Mouse (Mus musculus): ENCODE results near the gene Kcnq5. TPM values are rescaled to one million over a fixed set of nuclear protein-coding genes. Genes with fewer than 3 reads are reported as not detected.
"Not testable (repeated sequence)": the region's sequence is repeated elsewhere in the genome, so short reads cannot be mapped to it uniquely, and the experiment has no call there.

Gene Kcnq5
- total RNA-seq, 2 experiments from 2014 or later, result 1.8 to 3.0 TPM

- DNase-seq (ENCODE audit: low spot score in 2 of 2), result no peak
Observed at GRCm38 (mm10) chr1:21496307-21496706, 465.4 kb downstream of the Kcnq5 start.

GRCm38 (mm10) chr1:21488645-21489044 is 473.1 kb downstream of the Kcnq5 start:
- no peak for DNase-seq (ENCODE audit: low spot score in 2 of 2)

DNA sequence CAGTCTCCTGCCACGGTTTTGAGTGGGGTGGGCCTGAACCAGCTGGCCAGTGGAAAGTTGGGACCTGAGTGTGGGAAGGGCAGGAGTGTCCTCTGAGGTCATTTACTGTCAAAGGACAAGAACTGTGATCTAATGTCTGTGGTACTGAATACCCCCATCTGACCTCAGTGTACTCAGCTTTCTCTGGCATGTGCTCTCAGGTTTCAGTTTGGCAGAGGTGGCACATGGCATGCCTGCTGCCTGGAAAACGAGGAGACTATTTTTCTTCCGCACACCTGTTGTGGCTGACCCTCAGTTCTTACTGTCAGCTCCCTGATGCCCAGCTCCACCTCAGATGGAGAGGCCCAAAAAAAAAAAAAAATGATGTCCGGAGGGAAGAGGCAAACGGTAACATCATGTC is 475.5 kb downstream of the Kcnq5 start:
- DNase-seq (ENCODE audit: low spot score in 2 of 2), result no peak

DNA sequence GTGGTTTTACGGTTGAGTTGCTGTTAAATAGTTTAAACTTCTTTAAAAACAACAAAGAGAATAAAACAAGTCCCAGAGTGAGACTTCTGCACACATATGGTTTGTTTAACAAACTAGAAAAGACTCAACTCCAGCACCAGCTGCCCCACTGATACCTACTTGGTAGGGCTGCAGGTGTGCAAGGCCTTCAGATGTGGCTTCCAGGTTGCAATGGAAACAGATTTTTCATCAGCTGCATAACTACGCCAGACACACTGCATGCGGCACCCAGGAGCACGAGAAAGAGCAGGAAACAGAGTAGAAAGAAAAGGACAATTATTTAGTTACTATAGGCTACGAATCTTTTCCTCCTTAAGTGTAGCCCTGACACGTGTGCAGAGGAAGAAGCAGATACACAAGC is 492.4 kb downstream of the Kcnq5 start:
- no peak for DNase-seq (ENCODE audit: low spot score in 2 of 2)

DNA sequence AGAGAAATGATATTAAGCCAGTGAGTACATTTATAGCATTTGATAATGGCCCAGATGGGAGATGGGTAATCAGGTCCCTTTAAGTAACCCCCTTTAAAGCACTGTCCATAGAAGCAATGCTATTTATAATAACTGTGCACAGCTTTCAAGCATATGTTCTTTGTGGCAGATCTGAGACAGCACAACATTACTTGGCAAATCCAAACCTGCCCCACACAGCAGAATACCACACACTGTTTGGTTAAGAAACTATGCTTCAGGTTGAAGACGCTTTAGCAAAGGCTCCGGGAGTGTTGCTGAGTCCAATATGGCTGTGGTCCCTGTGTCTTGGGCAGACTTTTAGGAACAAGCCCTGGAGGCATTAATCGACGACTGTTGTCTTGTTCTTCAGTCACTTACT is 495.3 kb downstream of the Kcnq5 start:
- no peak for DNase-seq (ENCODE audit: low spot score in 2 of 2)

GRCm38 (mm10) chr1:21460941-21461689 is 500.6 kb downstream of the Kcnq5 start:
- peak; percentile 24 to 32 for DNase-seq (ENCODE audit: low spot score in 2 of 2)

DNA sequence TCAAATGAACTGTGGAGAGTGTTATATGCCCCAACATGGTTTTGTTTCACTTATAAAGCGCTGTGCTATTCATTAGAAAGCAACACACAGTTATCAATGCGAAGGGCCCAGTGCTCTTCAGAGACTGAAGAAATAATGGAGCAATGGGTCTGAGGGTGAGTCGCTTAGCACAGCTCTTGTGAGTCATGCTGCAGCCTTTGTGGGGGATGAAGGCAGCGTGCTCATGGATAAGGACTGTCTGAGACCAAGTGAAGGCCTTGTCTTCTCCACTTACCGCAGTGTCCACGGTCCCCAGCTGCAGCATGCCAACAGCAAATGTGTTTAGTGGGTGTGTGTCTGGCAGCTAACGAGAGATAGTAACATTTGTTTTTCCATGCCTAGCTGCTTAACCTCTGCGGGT is 503.2 kb downstream of the Kcnq5 start:
- no peak for DNase-seq (ENCODE audit: low spot score in 2 of 2)

GRCm38 (mm10) chr1:21455971-21456370 is 505.8 kb downstream of the Kcnq5 start:
- DNase-seq (ENCODE audit: low spot score in 2 of 2), result no peak

DNA sequence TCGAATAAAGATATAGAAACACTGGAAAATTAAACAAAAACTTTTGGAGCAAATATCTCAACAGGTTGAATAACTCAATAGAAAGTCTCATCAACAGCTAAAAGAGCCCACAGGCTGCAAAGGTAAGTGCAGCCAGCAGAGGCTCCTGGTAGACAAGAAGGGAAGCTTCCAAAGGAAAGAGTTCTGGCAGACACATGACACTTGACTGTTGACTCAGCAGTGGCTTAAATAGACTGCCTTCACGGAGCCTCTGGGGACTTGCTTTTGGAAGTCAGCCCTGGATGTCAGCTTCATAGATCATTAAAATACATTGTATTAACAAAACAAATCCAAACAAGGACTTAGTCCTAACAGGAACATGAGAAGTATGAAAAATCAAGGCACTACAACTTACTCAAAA is 513.5 kb downstream of the Kcnq5 start:
- DNase-seq (ENCODE audit: low spot score in 2 of 2), result no peak

DNA sequence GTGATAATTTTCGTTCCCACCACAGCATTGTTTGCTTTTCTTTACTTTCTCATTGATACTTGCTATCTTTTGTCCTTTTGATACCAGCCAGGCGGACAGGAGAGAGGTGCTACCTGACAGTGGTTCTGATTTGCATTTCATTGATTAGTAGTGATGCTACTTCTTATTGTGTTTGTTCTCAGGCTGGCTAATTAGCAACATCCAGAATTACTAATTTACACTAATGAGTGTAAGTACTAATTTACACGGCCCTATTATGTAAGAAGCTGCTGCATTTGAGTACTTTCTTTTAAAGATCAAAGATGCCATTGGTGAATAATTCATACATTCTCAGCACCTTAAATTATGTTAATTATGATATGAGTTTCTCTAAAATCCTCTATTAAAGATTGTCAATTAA is 525.0 kb downstream of the Kcnq5 start:
- no peak for DNase-seq (ENCODE audit: low spot score in 2 of 2)

- DNase-seq (ENCODE audit: low spot score in 2 of 2), result no peak
Observed at GRCm38 (mm10) chr1:21434853-21435252, 526.9 kb downstream of the Kcnq5 start.

DNA sequence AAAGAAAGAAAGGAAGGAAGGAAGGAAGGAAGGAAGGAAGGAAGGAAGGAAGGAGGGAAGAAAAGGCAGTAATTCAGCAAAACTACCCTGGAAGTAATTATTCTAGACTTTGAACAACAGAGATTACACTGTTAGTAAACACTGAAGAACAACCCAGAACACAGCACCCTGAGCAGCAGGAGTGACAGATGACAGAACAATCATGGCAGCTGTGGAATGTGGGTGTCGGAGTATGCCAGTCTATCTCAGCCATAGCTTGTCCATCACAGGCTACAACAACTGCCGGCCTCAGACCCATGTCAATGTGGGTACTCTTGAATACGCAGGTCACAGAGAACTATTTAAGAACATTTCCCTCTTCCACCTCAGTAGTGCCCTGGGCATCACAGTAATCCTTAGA is 530.1 kb downstream of the Kcnq5 start:
- DNase-seq (ENCODE audit: low spot score in 2 of 2), result no peak

GRCm38 (mm10) chr1:21428079-21428478 is 533.7 kb downstream of the Kcnq5 start:
- no peak for DNase-seq (ENCODE audit: low spot score in 2 of 2)

DNA sequence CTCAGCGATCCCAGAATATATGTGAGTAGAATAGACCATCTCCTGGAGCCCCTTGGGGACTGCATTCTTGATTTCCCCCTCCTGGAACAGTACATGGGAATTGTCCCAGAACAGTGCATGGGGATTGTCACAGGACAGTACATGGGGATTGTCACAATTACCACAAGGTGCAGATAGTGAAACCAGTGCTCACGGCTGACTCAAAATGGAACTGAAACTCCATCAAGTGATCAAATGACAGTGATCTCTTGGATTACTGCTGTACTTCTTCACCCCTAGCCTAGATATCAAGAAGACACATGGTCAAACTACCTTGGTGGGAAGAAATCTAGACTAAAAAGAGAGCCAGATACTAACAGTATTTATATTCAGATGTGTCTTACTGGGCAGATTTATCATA is 536.1 kb downstream of the Kcnq5 start:
- DNase-seq (ENCODE audit: low spot score in 2 of 2), result no peak

GRCm38 (mm10) chr1:21419370-21419769 is 542.4 kb downstream of the Kcnq5 start:
- DNase-seq (ENCODE audit: low spot score in 2 of 2), result no peak

DNA sequence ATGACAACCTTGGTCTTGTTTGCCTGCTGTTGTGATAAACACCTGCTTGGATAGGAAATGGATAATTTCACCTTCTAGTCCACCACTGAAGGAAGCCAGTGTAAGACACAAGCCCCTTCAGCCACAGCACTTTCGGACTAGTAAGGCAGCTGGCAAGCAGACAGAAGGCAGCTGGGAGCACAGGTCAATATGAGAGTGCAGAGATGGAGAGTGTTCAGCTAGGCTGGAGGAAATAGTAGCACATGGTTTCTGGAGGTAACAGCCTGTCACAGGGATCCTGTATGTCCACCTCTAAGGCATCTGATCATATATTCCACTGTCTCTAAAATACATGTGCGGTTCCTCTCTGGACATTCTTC is 549.6 kb downstream of the Kcnq5 start:
- DNase-seq (ENCODE audit: low spot score in 2 of 2), result no peak

GRCm38 (mm10) chr1:21411331-21412196 is 550.2 kb downstream of the Kcnq5 start:
- DNase-seq (ENCODE audit: low spot score in 2 of 2), result no peak

- DNase-seq (ENCODE audit: low spot score in 2 of 2), result no peak
Observed at GRCm38 (mm10) chr1:21407266-21407665, 554.5 kb downstream of the Kcnq5 start.

- no peak for DNase-seq (ENCODE audit: low spot score in 2 of 2)
Observed at GRCm38 (mm10) chr1:21402804-21403203, 558.9 kb downstream of the Kcnq5 start.

GRCm38 (mm10) chr1:21391138-21391671 is 570.5 kb downstream of the Kcnq5 start:
- DNase-seq (ENCODE audit: low spot score in 2 of 2), result no peak

- DNase-seq (ENCODE audit: low spot score in 2 of 2), result no peak
Observed at GRCm38 (mm10) chr1:21383256-21383655, 578.5 kb downstream of the Kcnq5 start, which contains the start of gene Khdc1b. TSS of gene Khdc1b (plus strand) at chr1:21383556.

- not testable (repeated sequence) for DNase-seq (ENCODE audit: low spot score in 2 of 2)
Observed at GRCm38 (mm10) chr1:21368031-21368430, 593.7 kb downstream of the Kcnq5 start, which contains the start of gene Khdc1c. TSS of gene Khdc1c (plus strand) at chr1:21368331.

Data from adrenal gland, postnatal 4 days (tissue).